Mouse (Mus musculus): ENCODE results near the gene Nfib. TPM values are rescaled to one million over a fixed set of nuclear protein-coding genes. Genes with fewer than 3 reads are reported as not detected.

The Nfib gene
- total and polyA plus RNA-seq, 3 experiments, result 32.1 to 121 (median 118) TPM

- Histone ChIP-seq H3K9ac (ENCODE audit: low read depth, low read length) (peak overlapping the region; percentile 52; the same call in 1 of the 2 replicates), H3K27ac (peak overlapping the region; percentile 74), H3K36me3 (ENCODE audit: control insufficient read depth, insufficient read depth, low read length) (peaks cover 52% of the 10 kb centered on the region), H3K79me2 (replicated peaks; ENCODE audit: control insufficient read depth, insufficient read depth, low read length) (peaks cover 4% of the 10 kb centered on the region), H3K4me3 (no peak overlapping the region), H3K27me3 (ENCODE audit: control insufficient read depth, insufficient read depth, low read length) (no peaks in the 10 kb centered on the region), H3K4me1 (ENCODE audit: control insufficient read depth, insufficient read depth, low read length) (peaks cover 37% of the 10 kb centered on the region)
- 16% methylated on average over 5 of the region's 5 CpGs for WGBS
- TF ChIP-seq CTCF (IDR thresholded peaks at IDR 0.05) (peak; percentile 38), EP300 (IDR thresholded peaks at IDR 0.05; ENCODE audit: insufficient read depth, low read depth, low read length) (peak; percentile 99), POLR2A (IDR thresholded peaks at IDR 0.05; ENCODE audit: insufficient read depth, low read depth, low read length) (peak; percentile 72)
- intact Hi-C loops (cut with DNase I), result loop anchor here (1.0 to 10.0 kb wide), 6 partner anchors 31 to 188 kb away; no protein-coding TSS in a partner anchor
- peak; percentile 56 to 80 for DNase-seq
These were observed 269.8 kb downstream of the Nfib start for GRCm38 (mm10) chr4:82435716-82436115.

GRCm38 (mm10) chr4:82433926-82434705 lies 271.4 kb downstream of the Nfib start:
- intact Hi-C loops (cut with DNase I), result loop anchor here (2.0 to 10.0 kb wide), 3 partner anchors 33 to 129 kb away; no protein-coding TSS in a partner anchor
- Histone ChIP-seq H3K27me3 (ENCODE audit: control insufficient read depth, insufficient read depth, low read length) (no peaks in the 10 kb centered on the region), H3K4me1 (ENCODE audit: control insufficient read depth, insufficient read depth, low read length) (peaks cover 39% of the 10 kb centered on the region), H3K36me3 (ENCODE audit: control insufficient read depth, insufficient read depth, low read length) (peaks cover 52% of the 10 kb centered on the region), H3K79me2 (replicated peaks; ENCODE audit: control insufficient read depth, insufficient read depth, low read length) (peaks cover 6% of the 10 kb centered on the region), H3K9ac (ENCODE audit: low read depth, low read length) (peak overlapping the region; percentile 50), H3K27ac (peak overlapping the region; percentile 72), H3K4me3 (no peak overlapping the region)
- DNase-seq, result no peak
- no peak for TF ChIP-seq EP300 (IDR thresholded peaks at IDR 0.05; ENCODE audit: insufficient read depth, low read depth, low read length)
- TF ChIP-seq CTCF (IDR thresholded peaks at IDR 0.05), result no peak
- no peak for TF ChIP-seq POLR2A (IDR thresholded peaks at IDR 0.05; ENCODE audit: insufficient read depth, low read depth, low read length)
- WGBS, result 31% methylated on average over 13 of the region's 13 CpGs

- Histone ChIP-seq H3K36me3 (ENCODE audit: control insufficient read depth, insufficient read depth, low read length) (peaks cover 44% of the 10 kb centered on the region), H3K79me2 (replicated peaks; ENCODE audit: control insufficient read depth, insufficient read depth, low read length) (peaks cover 7% of the 10 kb centered on the region), H3K27ac (peak overlapping the region; percentile 72), H3K27me3 (ENCODE audit: control insufficient read depth, insufficient read depth, low read length) (no peaks in the 10 kb centered on the region), H3K4me3 (no peak overlapping the region; the same call in 1 of the 2 replicates), H3K4me1 (ENCODE audit: control insufficient read depth, insufficient read depth, low read length) (peaks cover 31% of the 10 kb centered on the region), H3K9ac (ENCODE audit: low read depth, low read length) (no peak overlapping the region)
- WGBS, result 58% methylated on average over 8 of the region's 8 CpGs
- intact Hi-C loops (cut with DNase I), result loop anchor here (10.0 kb wide), 1 partner anchor 127 kb away; no protein-coding TSS in a partner anchor
- no peak for DNase-seq
- TF ChIP-seq CTCF (IDR thresholded peaks at IDR 0.05) (no peak), EP300 (IDR thresholded peaks at IDR 0.05; ENCODE audit: insufficient read depth, low read depth, low read length) (0 out of 2 replicates have a peak, but pooled peaks have one; percentile 23)
These were observed 273.7 kb downstream of the Nfib start for GRCm38 (mm10) chr4:82431831-82432230.

GRCm38 (mm10) chr4:82430802-82431201 lies 274.7 kb downstream of the Nfib start:
- no peak overlapping the region for H3K9ac ChIP-seq (ENCODE audit: low read depth, low read length)
- H3K4me1 ChIP-seq (ENCODE audit: control insufficient read depth, insufficient read depth, low read length), result peaks cover 31% of the 10 kb centered on the region
- intact Hi-C loops (cut with DNase I), result loop anchor here (10.0 kb wide), 1 partner anchor 126 kb away; no protein-coding TSS in a partner anchor
- WGBS, result 87% methylated on average over 3 of the region's 3 CpGs
- no peaks in the 10 kb centered on the region for H3K27me3 ChIP-seq (ENCODE audit: control insufficient read depth, insufficient read depth, low read length)
- peaks cover 40% of the 10 kb centered on the region for H3K36me3 ChIP-seq (ENCODE audit: control insufficient read depth, insufficient read depth, low read length)
- TF ChIP-seq POLR2A (IDR thresholded peaks at IDR 0.05; ENCODE audit: insufficient read depth, low read depth, low read length), result no peak
- no peak for TF ChIP-seq CTCF (IDR thresholded peaks at IDR 0.05)
- no peak for TF ChIP-seq EP300 (IDR thresholded peaks at IDR 0.05; ENCODE audit: insufficient read depth, low read depth, low read length)
- H3K79me2 ChIP-seq (replicated peaks; ENCODE audit: control insufficient read depth, insufficient read depth, low read length), result peaks cover 13% of the 10 kb centered on the region
- H3K4me3 ChIP-seq, result no peak overlapping the region
- DNase-seq, result no peak
- no peak overlapping the region for H3K27ac ChIP-seq

GRCm38 (mm10) chr4:82426224-82426623 lies 279.3 kb downstream of the Nfib start:
- no peaks in the 10 kb centered on the region for H3K27me3 ChIP-seq (ENCODE audit: control insufficient read depth, insufficient read depth, low read length)
- peaks cover 18% of the 10 kb centered on the region for H3K36me3 ChIP-seq (ENCODE audit: control insufficient read depth, insufficient read depth, low read length)
- peaks cover 16% of the 10 kb centered on the region for H3K79me2 ChIP-seq (replicated peaks; ENCODE audit: control insufficient read depth, insufficient read depth, low read length)
- intact Hi-C loops (cut with DNase I), result no loop called here
- peaks cover 14% of the 10 kb centered on the region for H3K4me1 ChIP-seq (ENCODE audit: control insufficient read depth, insufficient read depth, low read length)
- TF ChIP-seq POLR2A (IDR thresholded peaks at IDR 0.05; ENCODE audit: insufficient read depth, low read depth, low read length), result no peak
- peak; percentile 84; the same call in 1 of the 2 replicates for TF ChIP-seq EP300 (IDR thresholded peaks at IDR 0.05; ENCODE audit: insufficient read depth, low read depth, low read length)
- TF ChIP-seq CTCF (IDR thresholded peaks at IDR 0.05), result no peak
- peak overlapping the region; percentile 68 for H3K27ac ChIP-seq
- DNase-seq, result no peak
- 46% methylated on average over 4 of the region's 4 CpGs for WGBS
- H3K4me3 ChIP-seq, result no peak overlapping the region
- no peak overlapping the region for H3K9ac ChIP-seq (ENCODE audit: low read depth, low read length)

GRCm38 (mm10) chr4:82418241-82418640 lies 287.3 kb downstream of the Nfib start:
- WGBS, result 30% methylated on average over 4 of the region's 4 CpGs
- peak in 1 of 2 experiments; percentile 45 for DNase-seq
- Histone ChIP-seq H3K4me3 (no peak overlapping the region), H3K9ac (ENCODE audit: low read depth, low read length) (no peak overlapping the region), H3K79me2 (replicated peaks; ENCODE audit: control insufficient read depth, insufficient read depth, low read length) (peaks cover 4% of the 10 kb centered on the region), H3K27me3 (ENCODE audit: control insufficient read depth, insufficient read depth, low read length) (no peaks in the 10 kb centered on the region), H3K4me1 (ENCODE audit: control insufficient read depth, insufficient read depth, low read length) (peaks cover 21% of the 10 kb centered on the region), H3K36me3 (ENCODE audit: control insufficient read depth, insufficient read depth, low read length) (peaks cover 23% of the 10 kb centered on the region), H3K27ac (no peak overlapping the region)
- TF ChIP-seq CTCF (IDR thresholded peaks at IDR 0.05) (no peak), POLR2A (IDR thresholded peaks at IDR 0.05; ENCODE audit: insufficient read depth, low read depth, low read length) (no peak), EP300 (IDR thresholded peaks at IDR 0.05; ENCODE audit: insufficient read depth, low read depth, low read length) (no peak)
- intact Hi-C loops (cut with DNase I), result no loop called here

Data from heart, adult 2 months (tissue).